Mouse (Mus musculus) frontal cortex, postnatal 36 days (tissue): ENCODE results near the gene Robo2.

Experiments used
- DNase-seq, 2 experiments: peaks; one replicate each; pipeline ENCODE4 v3.0.0; 2022; ENCODE audit warnings: low spot score in 2 of 2

Gene Robo2

DNA sequence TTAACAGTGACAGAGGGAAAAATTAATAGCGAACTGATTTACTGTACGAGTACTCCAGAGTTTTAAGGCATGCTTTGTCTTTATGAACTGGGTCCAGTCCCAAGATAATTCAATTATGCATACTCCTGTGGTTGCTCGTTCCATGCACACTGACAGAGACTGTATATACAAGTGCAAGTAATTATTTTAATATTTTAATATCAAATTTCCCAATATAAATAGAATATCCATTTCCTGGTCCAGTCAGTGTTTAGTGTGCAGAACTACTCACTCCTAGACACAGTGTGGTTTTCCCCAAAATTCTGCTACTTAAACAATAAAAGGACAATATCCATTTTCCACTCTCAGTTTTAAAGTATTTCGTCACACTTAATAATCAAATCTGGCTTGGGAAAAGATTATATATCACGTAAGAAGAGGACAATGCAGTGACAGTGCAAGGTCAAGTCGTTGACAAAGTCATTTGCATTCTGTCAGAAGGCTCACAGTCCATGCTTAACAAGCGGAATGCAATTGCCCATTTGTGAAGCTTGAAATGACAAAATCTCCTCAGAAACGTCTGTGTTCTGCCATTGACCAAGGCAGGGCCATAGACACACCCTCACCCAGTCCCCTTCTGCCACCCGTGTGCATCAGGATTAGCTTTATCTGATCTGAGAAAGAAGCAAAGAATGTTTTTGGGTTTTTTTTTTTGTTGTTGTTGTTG is 89.8 kb downstream of the Robo2 start:
- DNase-seq, result no peak

GRCm38 (mm10) chr16:74316150-74316549 is 95.5 kb downstream of the Robo2 start:
- no peak for DNase-seq

DNA sequence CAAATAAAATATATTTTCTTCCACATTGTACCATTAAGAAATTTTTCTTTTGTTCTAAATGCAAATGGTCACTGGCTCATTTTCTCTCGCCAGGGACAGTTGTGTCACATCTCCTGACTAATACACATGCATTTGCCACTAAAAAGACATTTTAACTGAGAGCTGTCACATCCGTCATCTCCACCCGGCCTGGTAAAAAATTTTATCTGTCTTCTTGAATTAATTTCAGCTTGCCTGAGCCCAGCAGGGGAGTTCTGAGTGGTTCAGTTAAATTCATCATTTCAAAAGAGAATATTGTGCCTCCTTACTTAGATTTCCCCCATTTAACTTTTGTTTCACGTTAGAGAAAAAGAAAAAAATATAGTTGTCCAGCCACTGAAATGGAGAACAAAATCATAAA is 98.4 kb downstream of the Robo2 start:
- no peak for DNase-seq

GRCm38 (mm10) chr16:74307543-74307887 is 104.1 kb downstream of the Robo2 start:
- no peak for DNase-seq

DNA sequence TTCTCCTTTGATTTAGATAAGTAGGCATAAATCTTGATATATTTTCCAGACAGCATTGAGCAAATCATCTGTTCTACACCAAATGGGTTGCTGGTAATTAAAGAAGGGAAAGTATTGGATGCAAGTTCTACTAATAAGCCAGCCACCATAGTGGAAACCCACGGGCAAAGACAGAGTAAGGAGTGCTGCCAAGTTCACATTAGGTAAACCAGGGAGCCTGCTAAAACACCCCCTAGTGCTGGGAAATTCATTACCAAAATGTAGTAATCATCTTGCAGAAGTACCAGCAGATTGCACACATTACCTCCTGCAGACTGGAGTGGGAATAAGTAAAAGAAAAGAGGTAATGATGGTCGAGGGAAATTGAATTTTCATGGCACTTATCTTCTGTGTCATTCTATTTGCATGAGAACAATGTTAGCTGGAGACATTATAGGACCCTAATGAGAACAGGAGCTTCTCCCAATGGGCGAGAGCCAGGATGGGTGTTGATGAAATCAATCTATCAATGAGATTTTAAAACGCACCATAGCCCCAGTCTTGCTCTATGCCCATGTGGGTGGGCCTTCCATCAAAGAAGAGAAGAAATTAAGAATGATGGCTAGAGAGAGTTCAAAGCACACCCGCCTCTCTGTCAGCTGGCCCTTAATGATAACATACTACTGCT is 104.6 kb downstream of the Robo2 start:
- no peak for DNase-seq

GRCm38 (mm10) chr16:74287878-74288277 is 123.7 kb downstream of the Robo2 start:
- no peak for DNase-seq

- DNase-seq, result no peak
Measured at GRCm38 (mm10) chr16:74282549-74282948, 129.1 kb downstream of the Robo2 start.

- no peak for DNase-seq
Measured at GRCm38 (mm10) chr16:74276855-74277573, 134.6 kb downstream of the Robo2 start.

GRCm38 (mm10) chr16:74274596-74274995 is 137.0 kb downstream of the Robo2 start:
- DNase-seq, result no peak

GRCm38 (mm10) chr16:74272993-74273392 is 138.6 kb downstream of the Robo2 start:
- no peak for DNase-seq

- no peak for DNase-seq
Measured at GRCm38 (mm10) chr16:74258241-74258640, 153.4 kb downstream of the Robo2 start.

- DNase-seq, result no peak
Measured at GRCm38 (mm10) chr16:74244452-74244851, 167.2 kb downstream of the Robo2 start.

DNA sequence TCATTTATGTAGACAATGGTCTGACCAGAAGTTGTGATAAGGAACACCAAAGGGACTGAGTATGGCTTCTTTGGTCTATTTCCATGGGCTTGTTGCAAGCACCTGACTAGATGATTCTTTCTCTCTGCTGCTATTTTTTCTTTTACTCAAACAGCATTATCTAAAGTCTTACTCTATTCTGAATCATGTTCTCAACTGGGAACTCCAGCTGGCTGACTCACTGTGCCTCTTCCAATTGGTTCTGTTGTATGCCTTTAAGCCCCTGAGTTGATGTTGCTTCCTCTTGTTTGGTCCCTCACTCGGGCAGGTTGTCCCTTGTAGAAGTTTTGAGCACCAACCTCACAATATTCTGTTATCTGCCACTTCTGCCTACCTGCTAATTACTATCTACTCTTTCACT is 170.1 kb downstream of the Robo2 start:
- peak in 1 of 2 experiments; percentile 12 for DNase-seq

DNA sequence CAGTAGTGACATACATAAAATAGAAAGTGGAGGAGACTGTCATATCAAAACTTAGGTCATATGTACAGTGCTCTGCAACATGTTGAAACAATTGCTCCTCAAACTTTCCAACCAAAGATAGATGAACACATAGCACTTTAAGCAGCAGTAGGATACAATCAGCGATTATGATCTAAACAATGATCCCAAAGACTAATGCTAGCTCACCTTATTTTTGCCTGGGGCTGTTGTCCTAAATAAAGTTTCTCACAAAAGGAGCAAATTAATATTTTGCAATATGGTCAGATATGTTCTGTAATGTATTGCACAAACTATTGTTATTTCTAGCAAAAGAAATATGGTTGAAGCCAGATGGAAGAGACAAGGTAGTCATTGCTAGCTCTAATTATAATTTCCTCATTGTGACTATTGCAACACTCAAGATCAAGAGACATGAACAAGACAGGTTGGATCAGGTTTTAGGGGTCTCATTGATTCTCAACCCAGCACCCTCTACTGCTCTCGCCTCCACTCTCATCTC is 174.2 kb downstream of the Robo2 start:
- DNase-seq, result no peak

GRCm38 (mm10) chr16:74234393-74235059 is 177.1 kb downstream of the Robo2 start:
- no peak for DNase-seq

GRCm38 (mm10) chr16:74233596-74233995 is 178.0 kb downstream of the Robo2 start:
- no peak for DNase-seq

- no peak for DNase-seq
Measured at GRCm38 (mm10) chr16:74227285-74227684, 184.3 kb downstream of the Robo2 start.

GRCm38 (mm10) chr16:74225423-74226272 is 186.0 kb downstream of the Robo2 start:
- no peak for DNase-seq

DNA sequence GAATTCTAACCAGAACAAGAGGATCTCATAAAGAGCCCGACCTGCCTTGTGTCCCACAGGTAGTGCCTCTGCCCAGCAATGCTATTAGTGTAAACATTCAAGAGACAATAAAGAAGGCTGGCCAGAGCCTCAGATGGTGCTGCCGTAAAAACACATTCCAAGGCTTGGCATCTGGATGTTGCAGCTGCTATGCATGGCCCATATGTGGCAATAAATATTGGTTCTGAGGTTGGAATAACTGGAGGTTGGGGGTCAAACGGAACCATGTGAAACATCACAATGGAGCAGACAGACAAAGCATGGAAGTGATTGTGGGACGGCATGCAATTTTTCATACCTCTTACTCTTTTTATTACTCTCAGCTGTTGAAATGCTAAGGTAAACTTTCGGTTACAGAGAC is 189.1 kb downstream of the Robo2 start:
- no peak for DNase-seq

GRCm38 (mm10) chr16:74216879-74217415 is 194.7 kb downstream of the Robo2 start:
- DNase-seq, result no peak

DNA sequence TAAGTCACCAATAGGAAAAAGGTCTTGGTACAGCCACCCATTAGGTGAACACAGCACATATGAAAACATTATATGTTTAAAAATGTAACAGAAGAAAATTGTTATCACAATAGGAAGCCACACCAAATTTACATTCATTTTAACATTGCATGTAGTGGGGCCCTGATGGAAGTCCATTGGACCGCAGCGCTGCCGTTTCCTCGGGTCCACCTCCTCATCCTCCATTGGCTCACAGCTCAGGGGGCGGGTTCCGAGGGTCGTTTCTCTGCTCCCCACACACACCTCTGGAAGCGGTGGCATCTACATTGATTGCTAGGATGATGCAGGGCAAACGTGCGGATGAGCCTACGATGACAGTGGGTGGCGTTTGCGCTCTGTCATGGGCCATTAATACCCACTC is 195.8 kb downstream of the Robo2 start:
- no peak for DNase-seq
